Mouse (Mus musculus): Measurements from ENCODE around the gene Ect2l.
A peak's percentile ranks its signal among the peaks of the same experiment; 100 is the strongest.

The Ect2l gene

GRCm38 (mm10) chr10:18210726-18211125 lies at the start of gene Ect2l:
TSS of gene Ect2l (minus strand) at chr10:18210890.
- peak; percentile 47 for DNase-seq (ENCODE audit: low spot score)

- peak; percentile 16 for DNase-seq (ENCODE audit: low spot score)
Observed at GRCm38 (mm10) chr10:18251345-18251744, 40.7 kb upstream of the Ect2l start.

GRCm38 (mm10) chr10:18243614-18244013 lies 32.9 kb upstream of the Ect2l start:
- peak; percentile 28 for DNase-seq (ENCODE audit: low spot score)

- no peak for DNase-seq (ENCODE audit: low spot score)
Observed at GRCm38 (mm10) chr10:18237191-18237590, 26.5 kb upstream of the Ect2l start.

- no peak for DNase-seq (ENCODE audit: low spot score)
Observed at GRCm38 (mm10) chr10:18236328-18236927, 25.7 kb upstream of the Ect2l start.

- DNase-seq (ENCODE audit: low spot score) = no peak
Observed at GRCm38 (mm10) chr10:18235402-18235747, 24.7 kb upstream of the Ect2l start.

GRCm38 (mm10) chr10:18234560-18235401 lies 24.1 kb upstream of the Ect2l start, which contains the start of gene Ccdc28a:
TSS of gene Ccdc28a (minus strand) at chr10:18234998.
- peak; percentile 96 for DNase-seq (ENCODE audit: low spot score)

GRCm38 (mm10) chr10:18233891-18234290 lies 23.2 kb upstream of the Ect2l start:
- no peak for DNase-seq (ENCODE audit: low spot score)

GRCm38 (mm10) chr10:18224386-18224785 lies 13.7 kb upstream of the Ect2l start:
- no peak for DNase-seq (ENCODE audit: low spot score)

- DNase-seq (ENCODE audit: low spot score) = no peak
Observed at GRCm38 (mm10) chr10:18219351-18219750, 8.7 kb upstream of the Ect2l start.

GRCm38 (mm10) chr10:18214124-18214523 lies 3.4 kb upstream of the Ect2l start:
- DNase-seq (ENCODE audit: low spot score) = no peak

- DNase-seq (ENCODE audit: low spot score) = no peak
Observed at GRCm38 (mm10) chr10:18213373-18213772, 2.7 kb upstream of the Ect2l start.

GRCm38 (mm10) chr10:18210119-18210518 lies 571 bp downstream of the Ect2l start:
- DNase-seq (ENCODE audit: low spot score) = no peak

- DNase-seq (ENCODE audit: low spot score) = peak; percentile 71
Observed at GRCm38 (mm10) chr10:18204067-18204466, 6.6 kb downstream of the Ect2l start.

GRCm38 (mm10) chr10:18202401-18202800 lies 8.3 kb downstream of the Ect2l start:
- DNase-seq (ENCODE audit: low spot score) = no peak

GRCm38 (mm10) chr10:18200656-18201055 lies 10.0 kb downstream of the Ect2l start:
- DNase-seq (ENCODE audit: low spot score) = no peak

- no peak for DNase-seq (ENCODE audit: low spot score)
Observed at GRCm38 (mm10) chr10:18199919-18200318, 10.8 kb downstream of the Ect2l start.

- no peak for DNase-seq (ENCODE audit: low spot score)
Observed at GRCm38 (mm10) chr10:18198286-18199015, 12.2 kb downstream of the Ect2l start.

- peak; percentile 77 for DNase-seq (ENCODE audit: low spot score)
Observed at GRCm38 (mm10) chr10:18197206-18197979, 13.3 kb downstream of the Ect2l start.

GRCm38 (mm10) chr10:18194737-18195141 lies 16.0 kb downstream of the Ect2l start:
- DNase-seq (ENCODE audit: low spot score) = peak; percentile 74

- no peak for DNase-seq (ENCODE audit: low spot score)
Observed at GRCm38 (mm10) chr10:18194156-18194555, 16.5 kb downstream of the Ect2l start.

GRCm38 (mm10) chr10:18193221-18193620 lies 17.5 kb downstream of the Ect2l start:
- DNase-seq (ENCODE audit: low spot score) = no peak

Measured in urinary bladder, postnatal 14 days (tissue).